Mouse (Mus musculus) 416B (cell line): ENCODE data around the gene Rai1.
A peak's percentile ranks its signal among the peaks of the same experiment; 100 is the strongest.

ENCODE experiments used
- DNase-seq: peaks from one replicate; pipeline ENCODE4 v3.0.0; 2011; ENCODE audit warnings: low read depth

Gene Rai1

GRCm38 (mm10) chr11:60094909-60095810 is 9.7 kb upstream of the Rai1 start:
- no peak for DNase-seq

- peak; percentile 61 for DNase-seq
Observed at GRCm38 (mm10) chr11:60099555-60100186, 5.1 kb upstream of the Rai1 start.

GRCm38 (mm10) chr11:60100827-60101555 is 3.8 kb upstream of the Rai1 start:
- peak; percentile 76 for DNase-seq

- no peak for DNase-seq
Observed at GRCm38 (mm10) chr11:60101986-60102385, 2.8 kb upstream of the Rai1 start.

DNA sequence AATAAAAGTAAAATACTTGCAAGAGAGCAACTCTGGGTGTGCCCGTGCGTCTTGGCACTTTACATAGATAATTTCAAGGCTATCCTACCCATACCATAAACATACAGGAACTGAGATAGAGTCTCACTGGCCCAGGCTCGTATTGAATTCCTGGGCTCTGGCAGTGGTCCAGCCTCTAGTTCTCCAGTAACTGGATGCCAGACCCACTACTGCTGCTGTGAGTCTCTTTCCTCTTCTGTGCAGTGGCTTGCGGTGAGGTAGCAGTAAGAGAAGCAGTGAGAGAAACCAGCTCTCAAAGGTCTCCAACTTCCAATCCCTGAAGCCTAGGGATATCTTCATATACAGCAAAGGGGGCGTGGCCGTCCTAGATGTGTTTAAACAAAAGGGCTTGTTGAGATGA is 2.1 kb upstream of the Rai1 start:
- DNase-seq, result peak; percentile 90

GRCm38 (mm10) chr11:60103567-60103966 is 1.2 kb upstream of the Rai1 start:
- DNase-seq, result no peak

DNA sequence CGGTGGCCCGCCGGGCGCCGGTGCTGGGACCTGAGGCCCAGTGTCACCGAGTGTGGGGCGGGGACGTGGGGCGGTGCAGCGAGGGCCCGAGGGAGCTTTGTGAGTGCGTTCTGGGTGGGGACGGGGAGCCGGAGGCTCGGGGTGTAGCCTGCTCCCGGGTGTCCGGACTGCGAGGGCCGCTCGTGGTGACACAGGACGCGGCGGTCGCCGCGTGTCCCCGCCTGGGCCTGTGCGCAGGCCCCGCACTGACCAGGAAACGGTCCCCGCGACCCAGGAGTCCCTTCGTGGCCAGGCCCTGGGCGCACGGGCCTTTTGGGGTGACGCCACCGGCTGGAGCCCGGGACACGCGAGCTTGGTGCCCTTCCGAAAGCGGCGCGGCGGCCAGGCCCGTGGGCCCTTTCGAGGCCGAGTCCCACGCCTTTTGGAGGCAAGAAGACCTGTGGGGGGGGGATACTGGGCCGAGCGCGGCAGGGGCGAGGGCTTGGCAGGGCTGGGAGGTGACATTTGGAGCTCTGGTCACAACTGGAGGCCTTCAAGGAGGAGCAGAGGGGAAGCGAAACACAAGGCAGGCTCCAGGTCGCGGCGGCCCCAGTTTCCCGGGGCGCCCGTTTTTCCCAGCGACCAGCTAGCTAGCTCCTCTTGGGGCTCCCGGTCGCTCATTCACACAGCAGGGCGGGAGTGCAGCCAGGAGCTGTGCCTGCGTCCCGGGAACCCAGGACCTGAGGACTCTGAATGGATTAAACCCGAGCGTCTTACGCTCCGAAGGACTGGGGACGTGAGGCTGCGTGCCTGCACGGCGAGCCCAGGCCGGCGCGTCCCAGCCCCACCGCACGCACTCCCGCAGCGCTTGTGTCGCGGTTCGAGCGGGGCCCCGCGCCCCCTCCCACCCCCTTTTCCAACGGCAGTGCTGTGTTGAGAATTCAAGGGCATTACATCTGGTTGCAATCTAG is 1.1 kb downstream of the Rai1 start:
- peak; percentile 63 for DNase-seq

GRCm38 (mm10) chr11:60106543-60107110 is 1.8 kb downstream of the Rai1 start:
- DNase-seq, result no peak

DNA sequence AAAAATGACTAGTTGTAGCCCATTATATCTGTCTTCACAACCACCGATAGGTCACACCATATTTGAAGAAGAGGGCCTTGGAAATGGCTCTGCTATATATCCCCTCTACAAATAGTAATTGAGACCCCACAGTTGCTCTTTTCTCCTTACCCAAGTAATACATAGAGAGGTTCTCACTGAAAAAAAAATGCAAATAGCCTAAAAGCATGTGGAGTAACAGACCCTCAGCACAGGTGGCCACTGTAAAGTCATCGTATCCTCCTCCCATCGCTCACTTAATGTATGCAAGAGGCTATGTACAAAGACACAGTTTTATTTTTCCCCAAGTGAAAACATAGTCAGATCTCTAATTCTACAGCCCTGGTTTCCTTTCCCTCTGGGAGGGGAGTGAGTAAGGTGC is 2.6 kb downstream of the Rai1 start:
- no peak for DNase-seq

DNA sequence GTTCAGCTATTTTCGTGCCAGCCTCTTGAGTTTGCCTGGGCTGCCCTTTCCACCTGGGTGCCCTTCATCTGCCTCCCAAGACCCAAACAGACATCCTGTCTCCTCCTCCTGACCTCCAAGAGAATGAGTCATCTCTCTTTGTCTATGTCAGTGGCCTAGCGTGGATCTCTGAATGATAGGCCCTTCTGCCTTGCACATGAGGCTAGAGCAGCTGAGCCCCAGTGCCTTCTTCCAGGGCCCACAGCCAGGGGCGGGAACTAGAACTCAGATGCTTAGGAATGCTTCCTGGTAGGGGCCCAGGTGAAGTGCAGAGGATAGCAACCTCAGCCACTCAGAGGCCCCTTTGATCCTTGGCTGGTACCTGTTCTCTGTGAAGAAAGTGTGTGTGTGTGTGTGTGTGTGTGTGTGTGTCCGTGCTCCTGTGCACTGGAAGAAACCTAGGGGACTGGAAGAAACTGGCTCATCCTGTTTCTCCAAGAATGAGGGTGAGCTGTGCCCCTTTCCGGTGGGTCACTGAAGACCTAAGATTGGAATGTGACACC is 3.9 kb downstream of the Rai1 start:
- DNase-seq, result peak; percentile 89

GRCm38 (mm10) chr11:60110386-60110785 is 5.6 kb downstream of the Rai1 start:
- no peak for DNase-seq

- no peak for DNase-seq
Observed at GRCm38 (mm10) chr11:60111576-60111975, 6.8 kb downstream of the Rai1 start.

DNA sequence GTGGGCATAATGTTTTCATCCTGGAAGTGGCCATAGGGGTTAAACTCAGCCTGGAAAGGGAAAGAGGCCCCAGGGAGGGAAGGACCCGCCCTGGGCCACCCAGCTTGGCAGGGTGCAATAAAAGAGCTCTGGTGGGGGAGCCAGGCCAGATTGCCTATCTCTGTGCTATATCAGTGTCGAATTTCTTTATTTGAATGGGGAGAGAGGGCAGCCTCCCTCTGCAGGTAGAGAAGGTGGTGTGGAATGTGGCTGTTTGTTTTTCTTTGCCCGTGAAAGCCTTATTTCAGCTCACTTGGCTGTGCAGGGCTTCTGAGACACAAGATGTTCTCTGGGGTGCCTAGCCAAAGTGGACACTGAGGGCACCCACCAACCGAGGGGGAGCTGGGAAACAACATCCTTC is 8.8 kb downstream of the Rai1 start:
- DNase-seq, result no peak

- DNase-seq, result peak; percentile 90
Observed at GRCm38 (mm10) chr11:60114296-60115023, 9.6 kb downstream of the Rai1 start.

DNA sequence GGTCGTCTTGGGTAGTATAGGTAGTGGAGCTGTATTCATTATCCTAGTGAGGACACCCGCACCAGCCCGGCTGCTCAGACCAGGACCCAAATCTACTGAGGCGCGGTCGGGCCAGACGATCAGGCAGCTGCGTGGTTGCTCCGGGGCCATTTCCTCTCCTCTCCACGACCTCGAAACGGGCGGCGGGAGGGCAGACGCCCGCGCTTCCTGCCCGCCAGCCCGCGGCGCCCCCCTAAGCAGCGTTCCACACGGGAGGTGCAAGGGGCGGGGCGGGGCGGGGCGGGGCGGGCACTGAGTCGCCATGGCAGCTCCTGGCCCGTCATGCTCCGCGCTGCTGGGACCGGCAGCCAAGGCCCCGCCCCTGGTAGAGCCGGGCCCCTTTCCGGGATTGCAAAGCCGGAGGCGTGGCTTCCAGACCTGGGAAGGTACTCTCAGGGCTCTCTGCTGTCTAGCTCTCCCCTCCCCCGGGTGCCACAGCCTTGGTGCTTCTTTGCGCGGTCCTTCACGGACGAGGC is 10.3 kb downstream of the Rai1 start:
- peak; percentile 95 for DNase-seq

GRCm38 (mm10) chr11:60115638-60116276 is 10.9 kb downstream of the Rai1 start:
- peak; percentile 68 for DNase-seq

DNA sequence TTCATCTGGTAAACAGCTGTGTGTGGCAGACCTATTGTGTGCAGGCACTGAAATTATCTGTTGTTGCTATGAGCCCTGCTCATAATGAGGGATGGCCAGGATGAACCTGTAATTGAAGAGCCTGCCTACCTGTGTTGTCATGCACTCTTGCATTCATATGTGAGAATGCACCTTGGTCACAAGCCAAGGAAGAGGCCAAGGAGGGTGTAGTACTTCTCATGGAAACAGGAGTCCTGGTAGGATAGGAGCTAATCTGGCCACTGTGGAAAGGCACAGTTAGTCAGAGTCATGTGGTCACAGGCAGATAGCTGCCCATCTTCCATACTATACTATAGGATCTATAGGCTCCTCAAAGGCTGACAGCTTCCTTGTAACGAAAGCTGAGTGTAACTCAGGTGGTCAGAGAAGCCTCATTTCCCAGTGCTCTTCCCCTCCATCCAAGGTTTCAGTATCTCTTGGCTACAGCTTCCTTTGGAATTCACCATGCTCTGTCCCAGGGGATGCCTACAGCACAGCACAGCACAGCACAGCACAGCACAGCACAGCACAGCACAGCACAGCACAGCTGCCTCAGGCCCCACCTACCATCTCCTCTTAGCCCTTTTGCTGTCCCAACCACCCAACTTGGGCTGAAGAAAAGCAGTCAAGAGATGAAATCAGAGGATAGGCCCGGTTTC is 15.9 kb downstream of the Rai1 start:
- DNase-seq, result no peak

DNA sequence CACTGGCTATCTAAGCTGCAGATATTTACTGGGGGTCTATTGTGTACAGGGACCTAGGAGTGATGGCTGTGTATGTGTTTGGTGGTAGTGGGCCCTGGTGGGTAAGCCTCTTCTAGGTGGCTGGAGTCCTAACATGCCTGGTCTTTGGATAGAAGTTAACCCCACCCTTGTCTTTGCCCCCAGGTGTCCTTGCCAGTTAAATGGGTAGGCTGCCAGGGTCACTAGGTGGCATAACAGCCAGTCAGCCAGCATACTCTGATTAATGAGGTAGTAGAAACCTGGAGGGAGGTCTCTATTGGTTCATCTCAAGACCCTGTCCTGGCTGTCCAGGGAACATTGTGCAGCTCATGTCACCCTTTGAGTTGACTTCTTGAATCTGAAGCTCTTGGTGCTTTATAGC is 17.8 kb downstream of the Rai1 start:
- DNase-seq, result no peak

DNA sequence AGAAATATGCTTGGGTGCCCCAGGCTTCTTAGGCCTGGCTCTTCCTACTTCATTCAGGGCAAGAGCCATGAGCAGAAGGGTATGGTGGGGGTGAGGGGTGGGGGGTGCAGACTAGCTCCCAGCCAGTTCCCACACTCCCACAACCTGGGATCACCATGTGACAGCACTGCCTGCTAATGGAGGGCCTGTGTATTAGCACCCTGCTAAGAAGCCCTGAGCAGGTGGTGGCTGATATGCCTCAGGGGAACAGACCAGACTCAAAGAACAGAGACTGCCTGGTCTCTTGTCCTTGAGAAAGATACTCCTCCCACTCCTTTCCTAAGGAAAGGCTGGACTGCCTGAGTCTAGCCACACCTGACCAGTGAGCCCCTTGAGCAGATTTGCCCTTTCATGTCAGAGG is 22.2 kb downstream of the Rai1 start:
- DNase-seq, result no peak
